Mouse (Mus musculus) mouse embryonic stem cell (cell line): ENCODE results near the gene Zbtb2.

Experiments
- in situ Hi-C, 2 experiments: fragments of 300-500 bp; cut with MboI; formaldehyde crosslinking; loops; 1 replicate in 1 of 2; 3 replicates in 1 of 2; pipeline ENCODE4 v1.14.3; 2019 to 2020; ENCODE audit warnings: low sequenced_read_pairs in 2 of 2, low pct_unique_long_range_greater_than_20kb in 1 of 2, mixed read lengths in 1 of 2; ENCODE audit not compliant: unreplicated experiment in 1 of 2

The Zbtb2 gene

GRCm38 (mm10) chr10:4389036-4389435, 1.1 kb upstream of the Zbtb2 start:
- in situ Hi-C loops = no loop called here

DNA sequence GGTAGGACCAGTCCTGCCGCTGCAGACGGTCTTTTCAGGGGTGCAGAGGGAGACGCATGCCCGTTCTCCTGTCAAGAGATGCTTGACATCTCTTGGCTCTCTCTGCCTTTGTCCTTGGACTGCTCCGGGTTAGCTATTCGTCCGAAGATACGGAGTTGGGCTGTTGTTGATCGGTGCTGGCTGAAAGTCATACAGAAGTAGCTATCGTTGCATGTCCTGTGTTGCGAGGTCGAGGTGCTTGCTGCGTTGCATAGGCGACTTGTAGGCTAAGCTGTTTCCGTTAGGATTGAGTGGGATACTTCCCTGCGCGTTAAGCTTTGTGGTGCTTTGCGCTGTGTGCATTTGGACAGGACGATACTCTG, 457 bp upstream of the Zbtb2 start:
- in situ Hi-C loops = no loop called here

DNA sequence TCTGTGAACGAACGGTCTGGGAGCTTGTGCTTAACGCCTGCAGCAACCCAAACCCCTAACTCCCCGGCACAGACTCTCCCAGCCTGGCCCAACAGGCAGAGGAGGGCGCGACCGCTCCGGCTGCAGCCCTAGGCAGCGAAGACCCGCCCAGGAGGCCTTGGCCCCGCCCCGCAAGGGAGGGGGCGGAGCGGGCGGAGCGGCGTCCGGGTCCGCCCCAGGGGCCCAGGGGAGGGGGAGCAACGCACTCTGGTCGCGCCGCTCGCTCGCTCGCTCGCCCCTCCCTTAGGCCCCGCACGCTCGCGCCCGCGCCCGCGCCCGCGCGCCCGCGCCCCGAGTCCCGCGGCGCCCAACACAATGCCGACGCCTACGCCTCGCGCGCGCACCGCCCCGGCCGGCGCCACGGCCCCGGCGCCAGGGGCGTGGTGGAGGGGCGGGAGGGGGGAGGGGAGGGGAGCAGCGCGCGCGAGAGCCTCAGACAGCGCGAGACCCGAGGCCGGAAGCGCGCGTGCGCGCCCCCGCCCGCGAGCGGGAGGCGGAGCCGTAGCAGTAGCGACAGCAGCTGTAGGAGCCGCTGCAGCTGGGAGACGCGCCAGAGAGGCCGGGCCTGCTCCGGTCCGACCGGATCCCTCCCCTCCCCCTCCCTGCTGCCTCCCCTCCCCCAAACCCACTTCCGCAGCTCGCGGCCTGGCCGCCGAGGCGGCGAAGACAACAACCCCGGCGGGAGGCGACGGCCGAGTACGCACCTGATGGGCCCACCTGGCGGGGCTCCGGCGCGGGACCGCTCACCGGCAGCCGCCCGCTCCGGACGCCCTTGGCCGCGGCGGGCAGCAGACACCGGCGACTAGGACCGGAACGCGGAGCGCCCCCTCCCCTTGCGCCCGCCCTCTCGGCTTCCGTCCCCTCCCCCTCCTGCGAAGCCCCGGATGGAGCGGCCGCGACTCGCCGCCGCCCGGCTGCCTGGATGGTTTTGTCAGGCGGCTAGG, 1.0 kb downstream of the Zbtb2 start:
- in situ Hi-C loops = no loop called here

- in situ Hi-C loops = no loop called here
Measured at GRCm38 (mm10) chr10:4384244-4384643, 3.7 kb downstream of the Zbtb2 start.

DNA sequence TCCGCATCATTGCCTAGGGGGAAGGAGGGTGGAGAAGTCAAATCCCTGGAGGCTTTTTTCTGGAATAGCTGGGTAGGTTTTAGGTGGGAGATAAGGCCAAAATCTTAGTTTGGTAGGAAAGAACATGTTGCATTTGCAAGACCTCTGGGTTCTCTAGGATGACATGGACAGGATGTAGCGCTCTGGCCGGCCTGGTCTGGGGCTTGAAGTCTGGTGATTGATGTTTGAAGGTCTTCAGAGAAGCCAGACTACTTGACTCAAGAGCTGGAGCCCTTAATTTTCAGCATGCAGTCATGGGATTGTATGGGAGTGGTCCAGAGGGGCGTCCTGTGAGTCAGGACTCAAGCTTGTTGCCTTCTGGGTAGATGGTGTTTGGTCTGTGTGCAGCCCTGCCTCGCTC, 7.2 kb downstream of the Zbtb2 start:
- in situ Hi-C loops = no loop called here

- in situ Hi-C loops = no loop called here
Measured at GRCm38 (mm10) chr10:4376931-4377330, 11.0 kb downstream of the Zbtb2 start.

DNA sequence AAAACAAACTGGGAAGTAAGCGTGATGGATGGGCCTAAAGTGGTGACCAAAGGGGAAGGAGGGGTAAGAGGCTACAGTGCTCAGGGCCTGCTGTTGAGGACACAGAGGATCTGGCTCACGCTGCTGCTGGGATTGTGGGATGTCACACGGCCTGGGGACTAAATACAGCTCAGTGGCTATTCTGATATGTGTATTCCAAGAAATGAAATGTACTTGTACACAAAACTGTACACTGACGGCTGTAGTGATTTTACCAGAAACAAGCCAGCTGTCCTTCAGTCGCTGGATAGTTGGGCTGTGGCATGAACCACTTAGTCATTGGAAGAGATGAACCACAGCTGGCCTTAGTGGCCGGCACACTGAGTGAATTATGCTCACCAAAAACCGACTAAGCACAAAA, 11.4 kb downstream of the Zbtb2 start:
- in situ Hi-C loops = no loop called here

GRCm38 (mm10) chr10:4375267-4375666, 12.6 kb downstream of the Zbtb2 start:
- in situ Hi-C loops = no loop called here

- in situ Hi-C loops = no loop called here
Measured at GRCm38 (mm10) chr10:4374734-4375133, 13.2 kb downstream of the Zbtb2 start.

DNA sequence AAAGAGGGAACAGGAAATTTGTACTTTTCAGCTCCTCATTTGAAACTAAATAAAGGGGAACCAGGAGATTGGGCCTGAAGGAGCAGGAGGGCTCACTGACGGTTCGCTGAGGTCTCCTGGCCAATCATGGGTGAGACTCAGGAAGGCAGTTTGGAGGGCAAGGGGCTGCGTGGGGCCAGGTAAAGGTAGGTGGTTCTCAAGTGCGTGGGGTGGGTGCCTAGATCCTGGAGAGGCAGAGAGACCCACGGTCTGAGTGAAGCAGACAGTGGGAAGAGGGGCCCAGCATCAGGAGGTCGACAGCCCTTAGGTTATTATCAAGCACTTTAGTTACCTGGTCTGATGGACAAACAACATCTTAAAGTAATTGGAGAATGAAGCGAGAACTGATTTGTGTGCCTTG, 13.7 kb downstream of the Zbtb2 start:
- in situ Hi-C loops = no loop called here

- in situ Hi-C loops = no loop called here
Measured at GRCm38 (mm10) chr10:4373558-4373957, 14.3 kb downstream of the Zbtb2 start.

DNA sequence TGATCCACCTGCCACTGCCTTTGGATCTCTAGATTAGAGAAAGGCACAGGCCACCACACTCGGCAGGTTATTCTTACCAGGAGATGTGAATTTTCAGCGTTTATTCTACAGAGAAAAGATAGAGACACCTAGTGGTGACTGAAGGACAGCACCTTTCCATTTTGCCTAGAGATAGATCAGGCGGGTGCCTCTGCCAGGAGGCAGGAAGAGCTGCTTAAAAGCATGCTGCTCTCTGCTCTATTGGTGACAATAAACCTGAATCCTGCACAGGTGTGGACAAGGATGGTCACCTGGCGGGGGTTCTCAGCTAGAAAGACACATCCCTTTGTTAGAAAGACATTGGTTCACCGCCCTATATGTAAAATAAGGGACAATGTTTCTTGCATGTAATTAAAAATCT, 15.9 kb downstream of the Zbtb2 start:
- in situ Hi-C loops = no loop called here

GRCm38 (mm10) chr10:4370105-4370504, 17.8 kb downstream of the Zbtb2 start:
- in situ Hi-C loops = no loop called here

GRCm38 (mm10) chr10:4364618-4365017, 23.3 kb downstream of the Zbtb2 start:
- in situ Hi-C loops = no loop called here

DNA sequence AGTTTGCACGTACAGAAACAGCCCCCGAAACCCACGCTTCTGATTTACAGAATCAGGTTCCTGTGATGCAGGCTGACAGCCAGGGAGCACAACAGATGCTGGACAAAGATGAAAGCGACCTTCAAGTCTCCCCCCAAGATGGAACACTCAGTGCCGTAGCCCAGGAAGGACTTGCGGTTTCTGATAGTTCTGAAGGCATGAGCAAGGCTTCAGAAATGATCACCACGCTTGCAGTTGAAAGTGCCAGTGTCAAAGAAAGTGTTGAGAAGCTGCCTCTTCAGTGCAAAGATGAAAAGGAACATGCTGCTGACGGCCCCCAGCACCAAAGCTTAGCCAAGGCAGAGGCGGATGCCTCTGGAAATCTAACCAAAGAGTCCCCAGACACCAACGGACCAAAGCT, 30.5 kb downstream of the Zbtb2 start:
- in situ Hi-C loops = no loop called here

GRCm38 (mm10) chr10:4356640-4357039, 31.3 kb downstream of the Zbtb2 start:
- in situ Hi-C loops = no loop called here

GRCm38 (mm10) chr10:4355882-4356451, 31.9 kb downstream of the Zbtb2 start:
- in situ Hi-C loops = no loop called here

DNA sequence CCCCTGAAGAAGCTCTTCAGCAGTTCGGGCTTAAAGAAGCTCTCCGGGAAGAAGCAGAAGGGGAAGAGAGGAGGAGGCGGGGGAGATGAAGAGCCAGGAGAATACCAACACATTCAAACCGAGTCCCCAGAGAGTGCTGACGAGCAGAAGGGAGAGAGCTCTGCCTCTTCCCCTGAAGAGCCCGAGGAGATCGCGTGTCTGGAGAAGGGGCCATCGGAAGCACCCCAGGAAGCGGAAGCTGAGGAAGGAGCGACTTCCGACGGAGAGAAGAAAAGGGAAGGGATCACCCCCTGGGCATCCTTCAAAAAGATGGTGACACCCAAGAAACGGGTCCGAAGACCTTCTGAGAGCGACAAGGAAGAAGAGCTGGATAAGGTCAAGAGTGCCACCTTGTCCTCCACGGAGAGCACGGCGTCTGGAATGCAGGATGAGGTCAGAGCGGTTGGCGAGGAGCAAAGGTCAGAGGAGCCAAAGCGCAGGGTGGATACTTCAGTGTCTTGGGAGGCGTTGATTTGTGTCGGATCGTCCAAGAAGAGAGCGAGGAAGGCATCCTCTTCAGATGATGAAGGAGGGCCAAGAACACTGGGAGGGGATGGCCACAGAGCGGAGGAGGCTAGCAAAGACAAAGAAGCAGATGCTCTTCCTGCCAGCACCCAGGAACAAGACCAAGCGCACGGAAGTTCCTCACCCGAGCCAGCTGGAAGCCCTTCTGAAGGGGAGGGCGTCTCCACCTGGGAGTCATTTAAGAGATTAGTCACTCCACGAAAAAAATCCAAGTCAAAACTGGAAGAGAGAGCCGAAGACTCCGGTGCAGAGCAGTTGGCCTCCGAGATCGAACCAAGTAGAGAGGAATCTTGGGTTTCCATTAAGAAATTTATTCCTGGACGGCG, 33.3 kb downstream of the Zbtb2 start:
- in situ Hi-C loops = no loop called here

GRCm38 (mm10) chr10:4347591-4347990, 40.3 kb downstream of the Zbtb2 start:
- in situ Hi-C loops = no loop called here
